Mouse (Mus musculus) testis, postnatal 14 days (tissue): ENCODE data around the gene Avpi1.
A peak's percentile ranks its signal among the peaks of the same experiment; 100 is the strongest.

Experiments used
- DNase-seq: peaks from one replicate; pipeline ENCODE4 v3.0.0; 2021; ENCODE audit warnings: low spot score

Avpi1 gene

DNA sequence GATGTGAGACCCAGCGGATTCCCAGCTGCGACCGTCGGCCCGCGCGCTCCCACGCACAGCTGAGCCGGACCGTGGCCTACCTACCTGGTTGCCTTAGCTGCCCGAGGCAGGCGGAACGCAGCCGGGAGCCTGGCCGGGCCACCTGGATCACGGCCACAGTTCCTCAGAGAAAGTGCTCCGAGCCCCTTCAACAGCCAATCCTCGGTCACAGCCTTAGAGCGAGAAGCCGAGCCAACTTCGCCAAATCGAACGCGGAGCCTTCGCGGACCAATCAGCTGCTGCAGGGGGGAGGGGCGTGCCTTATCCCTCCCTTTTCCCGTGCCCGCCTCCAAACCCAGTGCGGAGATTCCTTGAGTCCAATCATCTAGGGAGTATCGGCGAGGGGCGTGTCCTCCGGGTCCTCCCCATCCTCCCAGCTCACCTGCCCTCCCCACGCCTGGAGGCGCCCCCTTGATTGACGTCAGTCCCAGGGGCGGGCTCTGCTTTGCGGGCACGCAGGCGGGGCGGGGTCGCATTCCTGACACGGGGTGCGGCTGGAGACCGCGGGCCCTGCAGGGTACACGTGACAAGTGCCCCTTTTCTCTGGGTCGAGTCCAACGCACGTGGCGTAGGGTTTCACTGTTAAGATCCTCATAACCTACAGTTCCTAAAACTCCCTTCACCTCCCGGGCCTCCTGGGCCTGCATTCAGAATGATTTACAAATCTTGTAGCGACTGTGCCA is at the start of gene Avpi1:
Gene Avpi1, minus strand, starts transcription at position 273 of the 722 bp plus-strand sequence.
- peak; percentile 96 for DNase-seq

DNA sequence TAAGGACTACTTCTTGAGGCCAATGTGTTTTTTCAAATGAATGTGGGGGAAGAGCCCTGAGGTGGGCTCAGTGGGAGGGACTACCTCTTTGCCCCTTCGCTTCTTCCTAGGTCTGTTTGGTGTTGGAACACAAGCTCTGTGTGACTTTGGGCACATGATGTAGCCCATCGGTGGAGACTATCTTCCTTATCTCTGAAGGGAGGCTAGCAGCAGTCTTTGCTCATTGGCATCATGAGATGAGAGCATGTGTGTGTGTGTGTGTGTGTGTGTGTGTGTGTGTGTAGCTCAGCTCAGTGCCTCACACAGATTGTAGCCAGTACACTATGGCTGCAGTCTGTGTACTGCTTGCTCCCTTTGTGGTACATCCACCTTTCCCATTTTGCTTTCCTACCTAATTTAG is 48.6 kb upstream of the Avpi1 start:
- no peak for DNase-seq

DNA sequence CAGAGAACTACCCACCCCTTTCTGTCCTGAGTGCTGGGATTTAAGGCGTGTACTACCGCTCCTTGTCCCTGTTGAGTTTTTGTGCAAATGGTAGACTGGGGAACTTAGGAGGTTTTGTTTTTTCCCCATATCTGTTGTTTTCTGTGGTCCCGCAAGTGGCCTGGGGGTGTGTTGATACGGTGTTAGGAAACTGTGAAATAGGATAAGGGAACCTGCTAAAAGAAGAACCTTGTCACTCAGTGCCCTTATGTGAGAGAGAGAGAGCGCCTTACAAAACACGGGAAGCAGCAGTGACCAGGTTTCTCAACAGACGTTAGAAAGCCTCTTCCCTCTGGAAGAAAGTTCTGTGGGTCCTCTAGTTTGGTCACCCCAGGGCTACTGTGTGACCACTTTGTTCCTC is 48.0 kb upstream of the Avpi1 start:
- DNase-seq: no peak

DNA sequence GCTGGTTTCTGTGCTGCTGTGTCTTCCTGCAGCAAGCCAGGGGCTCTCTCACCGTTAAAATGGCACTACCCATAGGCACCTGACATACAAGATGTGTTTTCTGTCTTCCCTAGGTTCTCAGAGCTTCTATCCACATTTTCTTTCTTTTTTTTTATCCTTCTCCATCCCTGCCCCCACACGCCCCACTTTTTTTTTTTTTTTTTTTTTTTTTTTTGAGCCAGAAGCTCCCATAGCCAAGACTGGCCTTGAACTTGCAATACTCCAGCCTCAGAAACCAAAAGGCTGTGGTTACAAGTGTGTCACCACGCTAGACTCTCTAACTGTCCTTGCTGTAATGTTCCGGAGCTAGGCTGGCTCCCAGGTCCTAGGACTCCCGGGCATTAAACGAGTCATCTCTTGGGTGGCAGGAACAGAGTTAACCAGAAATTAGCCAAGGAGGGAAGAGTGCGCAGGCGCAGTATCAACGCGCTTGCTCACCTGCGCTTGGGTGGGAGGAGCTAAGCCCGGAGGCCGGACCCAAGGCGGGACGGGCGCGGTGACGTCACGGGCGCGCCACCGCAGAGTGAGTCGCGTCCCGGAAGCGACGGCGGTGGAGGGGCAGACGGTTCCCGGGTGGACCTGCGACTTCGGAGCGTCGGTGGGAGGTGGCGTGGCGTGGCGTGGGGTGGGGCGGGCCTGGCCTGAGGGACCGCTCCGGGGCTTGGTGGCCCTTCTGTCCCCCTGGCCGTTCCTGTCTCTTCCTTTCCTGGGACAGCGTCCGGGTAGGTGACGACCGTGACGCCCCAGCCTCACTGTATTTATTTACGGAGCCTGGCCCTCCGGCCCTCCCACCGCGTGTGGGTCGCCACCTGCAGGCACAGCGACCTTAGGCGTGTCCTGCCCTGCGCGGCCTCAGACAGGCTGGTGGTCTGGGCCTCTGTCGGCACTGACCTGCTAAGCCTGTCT is 41.4 kb upstream of the Avpi1 start:
- peak; percentile 93 for DNase-seq

DNA sequence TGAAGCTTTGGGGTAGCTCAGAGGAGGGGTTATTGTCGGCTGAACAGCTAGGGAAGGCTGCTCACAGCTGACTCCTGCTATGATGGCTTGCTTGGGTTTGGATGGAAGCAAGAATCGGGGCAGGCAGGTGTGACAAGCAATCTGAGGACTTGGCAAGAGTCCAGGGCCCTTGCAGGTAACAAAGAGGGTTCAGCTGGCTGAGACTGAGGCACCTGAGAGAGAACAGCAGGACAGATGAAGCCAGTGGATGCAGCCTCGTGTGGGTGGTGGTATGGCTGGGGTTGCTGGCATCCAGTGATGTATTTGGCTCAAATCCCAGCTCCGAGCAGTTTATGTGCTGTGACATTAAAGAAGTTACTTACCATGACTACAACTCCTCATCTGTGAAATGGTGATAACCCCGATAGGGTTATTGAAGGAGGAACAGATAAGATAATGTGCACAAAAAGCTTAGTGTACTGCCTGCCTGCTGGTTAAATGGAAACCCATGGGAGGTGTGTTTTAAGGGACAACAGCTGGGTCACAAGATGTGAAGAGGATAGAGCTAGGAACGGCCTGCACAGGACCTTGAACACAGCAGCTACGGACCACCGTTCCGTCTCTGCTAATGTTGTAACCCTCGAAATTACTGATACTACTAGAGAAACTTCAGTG is 40.6 kb upstream of the Avpi1 start:
- DNase-seq: peak; percentile 59

DNA sequence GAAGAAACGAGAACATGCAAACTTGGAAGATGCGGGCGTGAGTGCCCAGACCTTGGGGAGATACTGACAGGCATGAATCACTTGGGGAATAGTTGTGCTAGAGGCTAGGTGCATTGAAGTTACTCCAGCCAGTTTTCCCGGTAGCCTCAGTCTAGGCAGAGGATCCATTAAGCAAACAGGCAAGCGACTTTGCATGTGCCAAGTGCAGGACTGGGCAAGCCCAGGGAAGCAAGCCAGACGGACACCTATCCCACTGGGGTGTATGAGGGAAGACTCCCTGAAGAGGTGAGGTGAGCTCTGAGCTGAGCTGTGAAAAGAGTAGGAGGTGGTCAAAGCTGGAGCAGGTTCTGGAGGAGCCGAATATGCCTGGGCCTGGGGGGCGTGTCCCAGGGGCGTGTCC is 38.6 kb upstream of the Avpi1 start:
- no peak for DNase-seq

DNA sequence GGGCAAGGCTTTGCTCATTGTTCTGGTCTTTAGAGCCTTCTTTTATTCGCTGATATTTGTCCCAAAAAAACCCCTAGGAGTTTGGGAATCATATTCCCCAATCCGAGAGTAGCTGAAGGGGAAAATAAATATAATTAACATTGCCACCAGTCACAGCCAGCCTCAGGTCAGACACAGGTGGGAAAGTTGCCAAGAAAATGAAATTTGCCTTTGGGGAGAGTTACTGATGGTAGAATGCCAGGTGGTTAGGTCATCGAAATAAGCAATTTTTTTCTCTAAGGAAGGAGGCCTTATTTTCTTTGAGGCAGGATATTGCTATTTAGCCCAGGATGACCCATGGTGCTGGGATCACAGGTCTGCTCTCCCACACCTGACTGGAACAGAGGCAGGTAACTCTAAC is 37.9 kb upstream of the Avpi1 start:
- DNase-seq: no peak

DNA sequence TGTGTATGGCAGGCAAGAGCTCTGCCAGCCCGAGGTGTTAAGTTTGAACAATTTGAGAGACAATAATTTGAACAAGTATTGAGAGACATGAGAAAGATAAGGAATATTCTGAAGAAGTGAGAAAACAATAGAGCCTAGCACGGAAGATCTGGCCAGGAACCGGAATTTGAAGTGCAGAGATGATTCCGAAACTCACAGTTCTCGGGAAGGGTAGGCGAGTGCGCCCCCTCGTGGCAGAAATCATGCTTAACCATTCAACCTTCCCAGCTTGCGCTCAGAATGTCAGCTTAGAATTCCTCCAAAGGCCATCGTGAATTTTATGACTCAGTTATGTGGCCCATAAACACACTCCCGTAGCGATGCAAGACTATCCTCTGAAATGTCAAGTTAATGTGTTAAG is 37.3 kb upstream of the Avpi1 start:
- DNase-seq: peak; percentile 73

DNA sequence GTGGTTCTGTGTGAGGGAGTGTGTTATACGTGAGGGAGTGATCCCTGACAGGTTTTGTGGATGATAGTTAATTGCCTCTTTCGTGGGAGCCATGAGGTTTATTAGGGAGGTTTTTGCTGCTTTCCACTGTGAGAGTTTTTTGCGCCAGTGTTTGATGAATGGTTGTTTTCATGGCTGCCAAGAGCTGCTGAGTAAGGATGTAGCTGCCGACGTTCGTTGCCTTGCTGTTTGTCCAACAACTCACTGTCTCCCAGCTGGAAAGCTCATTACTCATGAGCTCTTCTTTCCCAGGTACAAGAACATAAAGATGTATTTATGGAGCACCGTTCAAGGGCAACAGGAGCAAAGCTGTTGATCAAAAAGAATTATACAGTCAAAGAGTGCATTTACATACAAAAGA is 35.3 kb upstream of the Avpi1 start:
- no peak for DNase-seq

DNA sequence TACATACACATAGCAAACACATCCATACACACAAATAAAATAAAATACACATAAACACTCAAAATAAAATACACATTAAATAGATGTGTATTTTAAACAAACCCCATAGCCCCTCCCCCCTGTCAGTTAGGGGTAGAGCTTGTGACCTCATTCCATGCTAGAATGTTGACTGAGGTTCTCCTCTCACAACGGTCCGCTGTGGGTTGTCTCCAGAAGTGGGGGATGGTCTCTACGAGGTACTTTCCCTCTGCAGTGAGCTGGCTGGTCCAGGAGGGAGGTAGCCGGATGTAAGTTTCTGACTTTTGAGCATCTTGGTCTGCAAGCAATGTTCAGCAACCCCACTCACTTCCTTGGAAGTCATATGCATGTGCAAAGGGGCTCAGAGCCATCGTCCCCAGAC is 34.9 kb upstream of the Avpi1 start, which contains the start of gene Zfyve27:
Gene Zfyve27, plus strand, starts transcription at position 188 of the 400 bp plus-strand sequence.
- DNase-seq: no peak

DNA sequence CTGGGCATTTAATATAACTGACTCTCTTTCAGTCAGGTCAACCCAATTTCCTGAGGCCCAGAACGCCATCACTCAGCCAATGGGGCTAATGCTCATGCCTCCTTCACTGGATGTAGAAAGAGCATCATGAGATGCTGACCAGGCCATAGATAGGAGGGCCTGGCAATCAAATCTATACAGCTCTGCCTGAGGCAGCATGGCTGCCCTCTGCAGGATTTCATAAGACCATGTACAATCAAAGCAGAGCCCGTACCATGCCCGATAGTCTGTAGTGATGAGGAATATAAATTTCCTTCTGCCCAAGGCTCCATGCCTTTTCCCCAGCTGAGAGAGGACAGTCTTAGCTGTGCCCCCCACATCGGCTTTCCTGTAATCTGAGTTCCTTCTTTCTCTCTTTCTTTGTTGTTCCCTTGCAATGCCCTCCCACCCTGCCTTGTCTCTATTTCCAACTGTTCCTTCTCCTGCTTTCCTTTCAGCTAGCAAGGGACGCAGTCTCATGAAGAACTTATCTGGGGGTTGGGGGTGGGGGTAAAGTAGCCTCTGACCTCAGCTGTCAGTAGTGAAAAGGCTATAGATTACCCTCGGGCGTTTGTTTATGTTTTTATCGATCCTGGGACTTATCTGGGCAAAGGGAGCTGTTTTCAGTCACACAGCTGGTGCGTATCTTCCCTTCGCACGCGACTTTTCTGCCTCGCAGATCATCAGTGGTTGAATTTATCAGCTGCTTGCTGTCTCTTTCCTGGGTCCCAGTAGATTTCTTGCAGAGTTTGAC is 29.6 kb upstream of the Avpi1 start:
- no peak for DNase-seq

DNA sequence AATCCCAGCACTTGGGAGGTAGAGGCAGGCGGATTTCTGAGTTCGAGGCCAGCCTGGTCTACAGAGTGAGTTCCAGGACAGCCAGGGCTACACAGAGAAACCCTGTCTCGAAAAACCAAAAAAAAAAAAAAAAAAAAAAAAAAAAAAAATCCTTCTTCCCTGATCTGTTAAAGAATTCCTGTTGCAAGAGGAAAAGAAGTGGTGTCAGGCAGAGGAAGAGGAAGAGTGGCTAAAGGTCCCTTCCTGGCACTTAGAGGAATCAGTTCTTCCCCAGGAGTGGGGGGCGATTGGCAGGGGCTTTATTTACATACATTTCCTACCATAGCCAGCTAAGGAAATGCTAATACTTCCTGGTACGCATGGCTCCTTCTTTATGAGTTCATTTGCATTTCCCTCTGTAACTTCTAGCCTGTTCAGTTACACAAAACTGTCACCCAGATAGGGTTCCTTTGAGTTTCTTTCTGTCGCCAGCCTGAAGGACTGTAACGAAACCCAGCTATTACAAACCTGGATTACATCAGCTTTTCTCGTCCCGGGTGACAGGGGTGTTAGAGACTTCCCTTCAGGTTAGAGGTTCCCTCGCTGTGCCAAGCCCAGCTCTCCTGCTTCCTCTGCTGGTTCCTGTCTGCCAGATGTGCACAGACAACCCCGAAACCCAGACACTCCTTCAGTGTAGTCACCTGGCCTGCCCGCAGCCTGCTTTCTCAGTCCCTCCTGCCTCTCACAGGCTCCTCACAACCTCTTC is 28.8 kb upstream of the Avpi1 start:
- no peak for DNase-seq

DNA sequence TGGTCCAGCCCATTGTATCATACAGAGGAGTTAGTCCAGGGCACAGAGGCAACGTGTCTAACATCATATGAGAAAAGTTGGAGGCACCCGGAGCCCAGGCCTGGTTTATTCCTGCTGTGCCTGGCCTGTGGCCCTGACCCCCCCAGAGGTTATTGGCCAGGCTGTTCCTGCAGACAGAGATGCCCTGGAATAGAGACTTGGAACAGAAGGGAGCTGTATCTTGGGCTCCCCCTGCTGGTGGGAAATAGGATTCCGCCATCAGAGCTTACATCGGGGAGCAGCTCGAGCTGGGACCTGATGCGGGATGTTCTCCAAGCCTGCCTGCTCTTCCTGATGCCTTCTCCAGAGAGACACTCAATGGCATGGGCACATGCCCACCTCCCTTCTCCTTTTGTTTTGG is 23.1 kb upstream of the Avpi1 start:
- DNase-seq: peak; percentile 82

DNA sequence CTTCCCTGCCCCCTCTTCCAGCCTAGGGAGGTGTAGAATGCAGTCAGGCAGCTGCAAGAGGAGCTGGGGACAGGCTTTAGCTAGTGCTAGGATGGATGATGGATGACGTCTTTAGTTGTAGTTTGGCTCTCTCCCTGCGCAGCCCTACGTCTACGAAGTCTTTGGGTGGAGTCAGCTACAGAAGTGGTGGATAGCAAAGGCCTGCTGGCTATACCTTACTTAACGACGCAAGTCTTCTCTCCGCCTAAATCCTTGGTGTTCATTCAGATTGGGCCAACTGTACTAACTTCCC is 19.7 kb upstream of the Avpi1 start:
- no peak for DNase-seq

DNA sequence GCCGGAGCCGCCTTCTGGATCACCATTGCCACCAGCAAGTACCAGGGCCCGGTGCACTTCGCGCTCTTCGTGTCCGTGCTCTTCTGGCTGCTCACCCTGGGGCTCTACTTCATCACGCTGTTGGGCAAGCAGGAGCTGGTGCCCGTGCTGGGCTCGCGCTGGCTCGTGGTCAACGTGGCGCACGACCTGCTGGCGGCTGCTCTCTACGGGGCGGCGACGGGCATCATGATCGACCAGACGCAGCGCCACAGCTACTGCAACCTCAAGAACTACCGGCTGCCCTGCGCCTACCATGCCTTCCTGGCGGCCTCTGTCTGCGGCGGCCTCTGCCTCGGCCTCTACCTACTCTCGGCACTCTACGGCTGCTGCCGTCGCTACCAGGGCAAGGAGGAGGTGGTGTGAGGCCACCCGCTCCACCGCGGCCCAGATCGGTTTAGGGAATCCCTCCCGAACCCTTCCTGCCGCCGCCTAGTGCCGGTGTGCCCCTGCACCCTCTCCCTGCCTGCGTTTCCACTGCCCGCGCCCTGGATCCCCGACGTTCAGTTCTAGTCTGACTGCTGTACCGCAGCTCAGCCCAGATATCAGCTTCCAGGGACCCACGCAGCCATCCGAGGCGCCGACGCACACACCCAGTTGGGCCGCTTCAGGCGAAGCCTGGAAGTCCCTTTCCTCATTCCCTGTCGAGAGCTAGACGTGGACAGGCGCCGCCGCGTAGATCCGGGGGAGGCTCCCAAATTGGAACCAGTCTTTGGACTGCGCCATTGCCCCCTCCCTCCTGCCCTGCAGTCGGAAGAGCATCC is 19.1 kb upstream of the Avpi1 start:
- peak; percentile 45 for DNase-seq

DNA sequence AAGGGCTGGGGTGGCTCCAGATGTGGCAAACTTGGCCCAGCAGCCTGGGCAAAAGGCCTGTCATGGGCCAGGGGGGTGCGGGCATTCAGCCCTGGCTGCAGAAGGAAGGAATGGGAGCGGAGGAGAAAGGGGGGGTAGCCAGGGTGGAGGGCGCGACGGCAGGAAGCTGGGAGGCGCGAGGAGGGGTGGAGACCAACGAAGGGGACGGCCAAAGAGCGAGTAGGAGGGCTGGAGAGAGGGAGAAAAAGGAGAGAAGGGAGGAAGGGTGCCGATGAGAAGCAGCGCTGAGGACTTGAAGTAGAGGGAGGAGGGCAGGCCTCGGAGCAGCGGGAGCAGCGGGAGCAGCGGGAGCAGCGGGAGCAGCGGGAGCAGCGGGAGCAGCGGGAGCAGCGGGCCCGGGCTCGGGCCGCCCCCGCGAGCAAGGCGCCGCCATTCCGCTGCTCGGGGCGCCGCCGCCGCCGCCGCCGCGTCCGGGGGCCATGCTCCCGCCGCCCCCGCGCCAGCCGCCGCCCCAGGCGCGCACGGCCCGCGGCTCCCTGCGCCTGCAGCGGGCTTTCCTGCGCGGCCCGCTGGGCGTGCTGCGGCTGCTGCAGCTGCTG is 18.4 kb upstream of the Avpi1 start, which contains the start of gene Marveld1:
Gene Marveld1, plus strand, starts transcription at position 231 of the 599 bp plus-strand sequence.
- DNase-seq: peak; percentile 73

DNA sequence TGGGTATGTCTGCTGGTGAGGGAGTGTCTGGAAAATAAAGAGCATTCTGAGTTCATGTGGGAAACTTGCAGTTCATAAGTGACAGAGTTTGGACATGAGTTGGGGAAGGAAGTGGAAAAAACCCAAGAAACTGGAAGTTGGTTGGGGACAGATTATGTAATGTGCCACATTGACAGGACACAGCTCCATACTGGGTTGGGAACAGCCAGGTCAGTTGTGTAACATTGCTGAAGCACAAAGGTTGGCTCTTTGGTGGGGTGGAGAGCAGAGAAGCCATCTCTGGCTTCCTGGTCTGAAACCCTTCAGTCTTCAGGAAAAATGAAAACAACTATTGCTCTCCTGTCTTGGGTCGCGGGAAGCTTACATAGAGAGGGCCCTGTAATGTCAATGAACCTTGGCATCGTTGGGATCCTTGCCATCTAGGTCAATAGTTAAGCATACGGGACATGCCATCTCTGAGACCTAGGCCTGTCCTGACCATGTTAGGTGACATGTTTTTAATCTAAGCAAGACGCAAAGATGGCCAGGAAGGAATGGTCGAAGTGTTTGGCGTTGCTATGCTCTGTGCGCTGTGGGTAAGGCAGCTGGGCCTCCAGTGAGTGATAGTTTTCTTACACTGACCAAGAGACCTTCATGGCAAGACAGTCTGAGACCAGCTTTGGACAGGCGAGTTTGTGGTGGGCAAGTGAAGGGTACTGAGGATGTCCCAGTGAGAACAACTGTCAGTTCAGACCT is 17.6 kb upstream of the Avpi1 start:
- DNase-seq: no peak

DNA sequence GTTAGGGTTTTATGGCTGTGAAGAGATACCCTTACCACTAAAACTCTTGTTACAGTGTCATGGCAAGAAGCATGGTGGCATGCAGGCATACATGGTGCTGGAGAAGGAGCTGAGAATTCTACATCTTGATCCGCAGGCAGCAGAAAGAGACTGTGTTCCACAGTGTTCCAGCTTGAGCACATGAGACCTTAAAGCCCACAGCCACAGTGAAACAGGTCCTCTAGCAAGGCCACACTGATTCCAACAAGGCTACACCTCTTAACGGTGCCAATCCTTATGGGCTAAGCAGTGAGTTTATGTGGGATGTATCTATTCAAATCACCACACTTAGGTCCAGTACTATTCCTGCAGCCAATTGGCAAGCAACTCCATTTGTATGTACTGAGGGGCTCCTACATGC is 16.9 kb upstream of the Avpi1 start:
- no peak for DNase-seq

DNA sequence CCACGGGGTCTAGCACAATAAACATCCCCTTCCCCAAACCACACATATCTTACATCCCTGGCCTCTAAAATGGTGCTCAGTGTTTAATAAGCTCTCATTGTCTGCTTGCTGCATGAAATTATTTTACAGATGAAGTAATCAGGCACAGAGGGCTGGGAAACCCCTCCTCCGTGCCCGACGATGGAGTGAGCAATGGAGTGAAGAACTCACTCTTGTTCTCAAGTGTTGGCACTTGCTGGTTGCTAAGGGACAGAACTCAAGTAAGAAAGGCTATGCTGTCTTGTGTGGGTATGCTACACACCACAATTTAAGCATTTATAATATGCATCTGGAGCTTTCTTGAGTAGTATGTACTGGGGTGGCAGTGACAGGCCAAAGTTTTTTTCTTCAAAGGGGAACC is 16.4 kb upstream of the Avpi1 start:
- DNase-seq: no peak
